Mouse (Mus musculus) left cerebral cortex, postnatal 25 days (tissue): Measurements from ENCODE around the gene Akap1. TPM values are rescaled to one million over a fixed set of nuclear protein-coding genes. Genes with fewer than 3 reads are reported as not detected.
A peak's percentile ranks its signal among the peaks of the same experiment; 100 is the strongest.
"Not testable (repeated sequence)": the region's sequence is repeated elsewhere in the genome, so short reads cannot be mapped to it uniquely, and the experiment has no call there.

Experiments
- DNase-seq, 2 experiments: peaks; one replicate each; pipeline ENCODE4 v3.0.0; 2022; ENCODE audit warnings: low spot score in 2 of 2, mixed read lengths in 1 of 2
- intact Hi-C: fragments of 180-260 bp; cut with DNase I; formaldehyde crosslinking; loops from one replicate; pipeline ENCODE4 v1.15.1; 2025
- total RNA-seq, 2 experiments: library from RNA; stranded (reverse); gene quantifications; 2 replicates each; pipeline ENCODE4 v1.2.3; 2021

The Akap1 gene
- total RNA-seq, result 10 to 100 TPM; 34.2 to 41.7 TPM

DNA sequence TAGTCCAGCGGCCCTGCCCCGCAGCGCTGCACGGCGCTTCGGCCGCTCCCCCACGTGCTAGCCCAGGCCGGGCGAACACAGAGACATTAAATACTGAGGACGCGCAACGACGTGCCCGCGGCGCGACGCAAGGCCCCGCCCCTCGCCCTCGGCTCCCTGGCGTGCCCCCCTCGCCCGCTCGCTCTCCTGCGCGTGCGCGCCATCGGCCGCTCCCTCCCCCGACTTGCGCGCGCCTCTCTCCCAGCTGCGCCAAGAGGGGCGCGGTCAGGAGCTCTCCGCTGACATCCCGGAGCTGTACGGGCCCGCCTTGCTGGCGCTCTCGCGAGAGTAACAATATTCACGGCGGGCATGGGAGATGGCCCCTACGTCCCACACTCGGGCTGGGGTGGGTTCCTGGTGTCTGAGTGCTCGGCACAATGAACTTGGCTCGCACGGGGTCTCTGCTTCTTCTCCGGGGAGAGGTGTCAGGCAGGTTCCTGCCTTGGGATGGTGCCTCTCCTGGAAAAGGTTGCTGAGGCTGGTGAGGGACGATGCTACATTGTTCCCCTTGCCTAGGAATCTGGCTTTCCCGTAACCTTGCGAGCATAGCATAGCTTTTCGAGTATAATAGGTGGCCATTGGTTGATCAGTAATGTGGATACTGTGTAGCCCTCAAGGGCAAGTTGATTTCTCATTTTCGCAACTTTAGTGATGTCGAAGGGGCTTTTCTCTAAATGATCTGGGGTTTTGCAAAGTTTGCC lies at the start of gene Akap1:
TSS of gene Akap1 (minus strand) at position 129 of the 740 bp plus-strand sequence.
- peak; percentile 97 to 98 for DNase-seq
- intact Hi-C loops, result loop anchor here (5.0 kb wide), 1 partner anchor 93 kb away; the partner anchor contains the start of gene Scpep1

DNA sequence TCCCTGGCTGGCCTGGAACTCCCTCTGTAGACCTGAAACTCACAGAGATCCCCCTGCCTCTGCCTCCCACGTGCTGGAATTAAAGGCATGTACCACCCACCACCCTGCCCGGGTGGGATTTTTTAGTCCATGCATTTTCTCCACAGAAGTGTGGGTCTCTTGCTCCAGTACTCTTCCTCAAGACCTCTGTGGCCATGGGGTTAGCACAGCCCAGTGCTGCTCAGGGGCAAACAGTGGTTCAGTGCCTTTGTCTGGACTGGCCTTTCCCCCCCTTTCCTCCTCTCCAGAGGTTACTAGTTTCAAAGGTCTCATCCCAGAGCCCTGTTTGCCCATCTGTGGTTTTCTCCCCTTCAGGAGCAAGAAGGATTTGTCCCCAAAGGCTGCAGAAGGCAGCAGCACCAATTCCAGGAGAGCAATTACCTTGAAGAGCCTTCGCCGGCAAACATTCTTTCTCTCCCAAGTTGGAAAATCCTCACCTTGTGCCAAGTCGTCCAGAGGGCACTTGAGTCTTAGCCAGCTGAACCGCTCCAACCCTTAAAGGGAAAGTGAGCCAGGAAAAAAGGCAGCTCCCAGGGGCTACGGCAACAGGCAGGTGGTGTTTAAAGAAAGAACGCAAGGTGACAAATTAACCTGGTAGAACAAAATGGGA lies 45.1 kb upstream of the Akap1 start:
- intact Hi-C loops, result loop anchor here (5.0 kb wide), 1 partner anchor 48 kb away; the partner anchor contains the start of gene Scpep1
- no peak for DNase-seq

DNA sequence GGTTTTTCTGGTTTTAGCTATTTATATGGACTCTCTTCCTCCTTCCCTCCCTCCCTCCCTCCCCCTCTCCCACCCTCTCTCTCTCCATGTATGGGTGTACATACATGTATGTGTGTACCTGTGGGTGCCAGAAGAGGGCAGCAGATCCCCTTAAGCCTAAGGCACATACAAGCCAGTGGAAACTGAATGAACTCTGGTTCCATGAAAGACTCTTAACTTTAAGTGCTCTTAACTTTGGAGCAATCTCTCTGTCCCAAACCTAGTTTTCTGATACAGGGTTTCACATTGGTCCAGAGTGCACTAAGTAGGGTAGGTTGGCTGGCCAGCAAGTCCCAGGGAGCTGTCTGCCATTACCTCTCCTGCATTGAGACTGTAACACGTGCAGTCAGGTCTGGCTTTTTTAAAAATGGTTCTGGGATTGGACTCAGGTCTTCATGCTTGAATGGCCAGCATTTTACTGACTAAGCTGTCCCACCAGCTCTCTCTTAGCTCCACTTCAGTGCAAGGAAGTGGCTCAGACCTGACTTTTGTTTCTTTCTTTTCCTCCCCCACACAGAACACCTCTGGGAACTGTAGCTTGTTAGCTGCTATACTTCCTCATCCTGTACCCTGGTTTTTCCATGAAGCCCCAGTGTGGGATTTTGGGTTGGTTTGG lies 44.3 kb upstream of the Akap1 start:
- DNase-seq, result peak; percentile 36 to 71
- intact Hi-C loops, result loop anchor here (5.0 kb wide), 1 partner anchor 49 kb away; the partner anchor contains the start of gene Scpep1

- no peak for DNase-seq
- intact Hi-C loops, result loop anchor here (5.0 kb wide), 1 partner anchor 49 kb away; the partner anchor contains the start of gene Scpep1
These were observed 43.5 kb upstream of the Akap1 start for GRCm38 (mm10) chr11:88907886-88908285.

- no peak for DNase-seq
- intact Hi-C loops, result loop anchor here (5.0 kb wide), 1 partner anchor 52 kb away; the partner anchor contains the start of gene Scpep1
These were observed 41.2 kb upstream of the Akap1 start for GRCm38 (mm10) chr11:88905621-88906020.

DNA sequence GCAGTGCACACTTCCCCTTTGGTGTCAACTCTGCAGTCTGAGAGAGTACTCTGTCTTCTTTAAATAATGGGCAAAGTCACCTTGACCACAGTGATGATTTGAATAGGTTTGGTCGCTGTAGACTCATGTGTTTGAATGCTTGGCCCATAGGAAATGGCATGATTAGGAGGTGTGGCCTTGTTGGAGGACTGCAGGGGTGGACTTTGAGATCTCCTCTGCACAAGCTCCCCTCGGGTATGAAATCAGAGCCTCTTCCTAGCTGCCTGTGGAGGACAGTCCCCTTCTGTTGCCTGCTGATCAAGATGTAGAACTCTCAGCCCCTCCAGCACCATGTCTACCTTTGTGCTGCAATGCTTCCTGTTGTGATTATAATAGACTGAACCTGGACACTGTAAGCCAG lies 39.7 kb upstream of the Akap1 start:
- DNase-seq, result no peak
- intact Hi-C loops, result no loop called here

DNA sequence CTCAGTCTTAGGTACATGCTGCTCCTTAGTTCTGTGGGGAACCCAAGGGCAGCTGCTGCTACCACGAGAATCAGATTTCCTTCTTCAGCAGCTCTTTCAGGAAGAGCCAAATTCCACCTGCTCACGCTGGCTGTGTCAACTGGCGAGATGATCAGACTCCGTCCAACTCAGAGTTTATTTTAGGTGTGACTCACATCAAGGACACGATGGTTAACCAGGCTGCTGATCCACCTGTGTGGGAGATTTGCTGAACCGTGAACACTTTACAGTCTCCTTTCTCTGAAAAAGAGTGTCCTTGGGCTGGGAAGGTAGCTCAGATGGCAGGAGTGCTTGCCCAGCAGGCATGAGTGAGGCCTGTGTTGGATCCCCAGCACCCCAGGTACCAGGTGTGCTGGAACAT lies 38.4 kb upstream of the Akap1 start:
- intact Hi-C loops, result no loop called here
- no peak for DNase-seq

- peak in 1 of 2 experiments; percentile 39 for DNase-seq
These were observed 37.0 kb upstream of the Akap1 start for GRCm38 (mm10) chr11:88901341-88901802.

GRCm38 (mm10) chr11:88899561-88899960 lies 35.2 kb upstream of the Akap1 start:
- no peak for DNase-seq
- intact Hi-C loops, result no loop called here

More at GRCm38 (mm10) chr11:88901341-88901802, 37.0 kb upstream of the Akap1 start:
- intact Hi-C loops, result no loop called here

DNA sequence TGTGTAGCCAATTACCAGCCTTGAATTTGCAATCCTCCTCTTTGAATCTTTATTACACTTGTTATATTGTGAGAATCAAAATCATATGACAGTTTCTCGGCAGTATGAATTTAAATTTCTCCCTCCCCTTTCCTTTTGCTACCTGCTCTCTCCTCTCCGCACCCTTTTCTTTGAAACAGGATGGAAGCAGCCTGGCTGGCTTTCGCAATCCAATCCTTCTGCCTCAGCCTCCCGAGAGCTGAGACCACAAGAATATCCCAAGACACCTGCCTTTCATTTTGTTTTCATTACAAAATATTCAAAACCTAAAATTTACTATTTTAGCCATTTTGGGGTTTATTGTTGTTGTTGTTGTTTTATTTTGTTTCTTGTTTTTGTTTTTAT lies 34.0 kb upstream of the Akap1 start:
- intact Hi-C loops, result no loop called here
- no peak for DNase-seq

DNA sequence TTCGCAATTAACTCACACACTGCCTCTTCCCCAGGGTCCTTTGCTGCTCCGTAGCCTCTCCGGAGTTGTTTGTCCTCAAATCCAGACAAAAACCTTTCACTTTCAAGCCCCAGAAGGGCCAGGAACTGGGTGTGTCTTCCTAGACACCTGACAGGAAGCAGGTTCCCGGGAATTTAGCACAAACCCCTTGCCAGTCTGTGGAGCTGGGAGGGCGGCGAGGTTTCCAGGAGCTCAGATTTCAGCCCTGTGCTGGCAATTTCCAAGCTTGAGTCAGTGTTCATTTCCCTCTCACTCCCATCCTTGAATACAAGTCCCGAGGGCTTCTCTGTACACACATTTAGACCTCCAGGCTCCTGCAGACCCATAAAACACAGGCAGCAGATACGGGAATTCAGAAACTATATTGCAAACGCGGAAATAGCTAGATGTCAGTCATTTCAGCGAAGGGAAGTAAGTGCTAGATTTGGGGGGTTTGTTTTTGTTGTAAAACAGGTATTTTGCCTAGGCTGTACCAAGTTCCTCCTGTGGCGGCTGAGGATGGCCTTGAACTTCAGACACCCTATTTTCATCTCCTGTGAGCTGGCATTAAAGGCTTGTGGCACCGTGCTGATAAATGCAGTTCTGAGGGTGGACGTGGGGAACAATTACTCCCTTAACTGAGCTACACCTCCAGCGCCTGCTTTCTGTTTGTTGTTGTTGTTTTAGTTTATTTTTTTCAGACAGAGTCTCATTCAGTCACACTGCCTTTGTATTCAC lies 33.4 kb upstream of the Akap1 start:
- intact Hi-C loops, result no loop called here

GRCm38 (mm10) chr11:88895800-88896232 lies 31.4 kb upstream of the Akap1 start:
- intact Hi-C loops, result not testable (repeated sequence)
- peak; percentile 36 to 44 for DNase-seq

More for the DNA sequence above, 33.4 kb upstream of the Akap1 start:
- DNase-seq, result no peak

DNA sequence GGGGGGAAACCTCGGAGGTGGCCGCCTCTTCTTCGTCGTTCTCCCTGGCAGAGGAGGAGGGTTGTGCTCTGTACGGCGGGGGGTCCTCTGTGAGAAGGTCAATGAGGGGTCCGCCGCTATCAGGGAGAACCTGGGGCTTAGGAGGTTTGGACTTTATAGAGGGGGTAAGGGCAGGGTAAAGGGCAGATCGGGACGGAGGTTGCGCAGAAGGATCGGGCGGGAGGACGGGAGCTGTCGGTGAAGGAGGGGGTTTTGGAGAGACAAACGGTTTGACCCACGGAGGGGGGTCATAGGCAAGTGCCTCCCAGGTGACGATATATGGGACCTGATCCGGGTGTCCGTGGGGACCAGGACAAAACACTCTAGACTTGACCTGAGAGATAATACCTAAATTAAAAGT lies 30.8 kb upstream of the Akap1 start:
- intact Hi-C loops, result not testable (repeated sequence)
- DNase-seq, result peak in 1 of 2 experiments; percentile 25

DNA sequence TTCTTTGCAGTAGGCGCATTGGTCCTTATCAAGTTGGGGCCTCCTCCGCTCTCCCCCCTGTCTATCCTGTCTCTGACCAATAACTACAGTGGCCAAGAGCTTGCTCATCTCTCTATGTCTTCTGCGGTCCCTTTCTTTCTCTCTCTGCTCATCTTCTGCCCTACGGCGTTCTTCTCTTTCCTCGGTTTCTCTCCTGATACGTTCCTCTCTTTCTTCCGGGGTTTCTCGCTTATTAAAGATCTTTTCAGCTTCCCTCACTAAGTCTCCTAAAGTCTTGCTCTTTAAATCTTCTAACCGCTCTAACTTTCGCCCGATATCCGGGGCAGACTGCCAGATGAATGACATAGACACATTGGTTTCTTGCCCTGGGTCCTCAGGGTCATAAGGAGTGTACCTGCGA lies 29.9 kb upstream of the Akap1 start:
- intact Hi-C loops, DNase-seq: not testable (repeated sequence)

DNA sequence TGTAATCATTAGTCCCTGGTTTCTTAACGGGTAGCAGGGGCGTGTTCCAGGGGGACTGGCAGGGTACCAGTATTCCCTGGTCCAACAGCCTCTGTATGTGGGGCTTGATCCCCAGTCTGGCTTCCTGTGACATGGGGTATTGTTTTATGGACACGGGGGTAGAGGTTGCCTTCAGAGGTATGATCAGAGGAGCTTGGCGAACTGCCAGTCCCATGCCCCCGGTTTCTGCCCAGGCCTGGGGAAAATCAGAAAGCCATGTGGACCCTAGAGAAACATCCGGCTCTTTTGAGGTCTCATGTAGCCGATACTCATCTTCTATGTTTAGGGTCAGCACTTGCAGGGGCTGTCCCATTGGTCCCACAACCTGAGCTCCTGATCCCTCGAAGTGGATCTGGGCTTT lies 29.1 kb upstream of the Akap1 start:
- intact Hi-C loops, DNase-seq: not testable (repeated sequence)

DNA sequence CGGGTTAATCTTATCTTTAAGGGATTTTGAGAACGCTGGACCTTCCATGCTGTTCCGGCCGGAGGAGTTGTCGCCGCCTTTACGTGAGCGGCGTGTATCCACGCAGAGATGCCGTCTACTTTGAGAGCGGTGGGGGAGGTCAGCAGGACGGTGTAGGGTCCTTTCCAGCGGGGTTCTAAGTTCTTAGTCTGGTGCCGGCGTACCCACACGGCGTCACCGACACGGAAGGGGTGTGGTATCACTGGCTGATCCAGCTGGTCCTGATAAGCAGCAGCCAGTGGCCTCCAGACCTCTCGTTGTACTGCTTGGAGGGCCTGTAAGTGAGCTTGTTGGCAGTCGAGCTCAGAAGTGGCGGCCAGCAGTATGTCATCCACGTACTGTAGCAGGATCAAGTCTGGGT lies 28.4 kb upstream of the Akap1 start:
- intact Hi-C loops, result not testable (repeated sequence)

GRCm38 (mm10) chr11:88891921-88892561 lies 27.7 kb upstream of the Akap1 start:
- intact Hi-C loops, result not testable (repeated sequence)

More for the DNA sequence above, 28.4 kb upstream of the Akap1 start:
- peak in 1 of 2 experiments; percentile 18 for DNase-seq

GRCm38 (mm10) chr11:88891446-88891845 lies 27.1 kb upstream of the Akap1 start:
- peak; percentile 14 to 32 for DNase-seq
- intact Hi-C loops, result not testable (repeated sequence)

More at GRCm38 (mm10) chr11:88891921-88892561, 27.7 kb upstream of the Akap1 start:
- peak; percentile 59 to 61 for DNase-seq

DNA sequence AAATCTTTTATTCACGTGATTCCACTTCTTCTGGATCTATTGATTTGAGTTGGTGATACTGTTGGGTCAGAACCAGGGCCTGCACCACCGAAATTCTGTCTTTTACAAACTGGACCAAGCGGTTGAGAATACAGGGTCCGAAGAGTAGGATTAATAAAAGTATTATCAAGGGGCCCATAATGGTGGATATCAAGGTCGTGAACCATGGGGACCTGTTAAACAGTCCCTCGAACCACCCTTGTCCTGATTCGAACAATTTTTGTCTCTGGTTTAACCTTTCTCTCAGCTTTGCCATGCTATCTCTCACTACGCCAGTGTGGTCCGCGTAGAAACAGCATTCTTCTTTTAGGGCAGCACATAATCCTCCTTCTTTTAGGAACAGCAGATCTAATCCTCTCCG lies 26.5 kb upstream of the Akap1 start:
- DNase-seq, result not testable (repeated sequence)

More for the DNA sequence above, 26.5 kb upstream of the Akap1 start:
- intact Hi-C loops, result not testable (repeated sequence)
